Mouse (Mus musculus) monocyte, adult 2 months (primary cell): ENCODE results near the gene Etv6.
"Not testable (repeated sequence)": the region's sequence is repeated elsewhere in the genome, so short reads cannot be mapped to it uniquely, and the experiment has no call there.

Experiments used
- DNase-seq, 2 experiments: peaks; one replicate each; pipeline ENCODE4 v3.0.0; 2022; ENCODE audit warnings: low spot score in 2 of 2, low read depth in 1 of 2

Etv6 gene

GRCm38 (mm10) chr6:134035490-134036405, at the start of gene Etv6:
Gene Etv6, plus strand, starts transcription at chr6:134035700.
- no peak for DNase-seq

- no peak for DNase-seq
Observed at GRCm38 (mm10) chr6:133986161-133986560, 49.3 kb upstream of the Etv6 start.

- no peak for DNase-seq
Observed at GRCm38 (mm10) chr6:133987068-133987591, 48.4 kb upstream of the Etv6 start.

GRCm38 (mm10) chr6:133988011-133988410, 47.5 kb upstream of the Etv6 start:
- no peak for DNase-seq

- DNase-seq, result no peak
Observed at GRCm38 (mm10) chr6:133997461-133997860, 38.0 kb upstream of the Etv6 start.

GRCm38 (mm10) chr6:133997935-133998334, 37.6 kb upstream of the Etv6 start:
- no peak for DNase-seq

- DNase-seq, result not testable (repeated sequence)
Observed at GRCm38 (mm10) chr6:134014488-134015110, 20.9 kb upstream of the Etv6 start.

GRCm38 (mm10) chr6:134018807-134019206, 16.7 kb upstream of the Etv6 start:
- no peak for DNase-seq

- DNase-seq, result peak in 1 of 2 experiments; percentile 46
Observed at GRCm38 (mm10) chr6:134020821-134021220, 14.7 kb upstream of the Etv6 start.

GRCm38 (mm10) chr6:134026264-134026663, 9.2 kb upstream of the Etv6 start:
- DNase-seq, result no peak

GRCm38 (mm10) chr6:134027022-134027421, 8.5 kb upstream of the Etv6 start:
- no peak for DNase-seq

- no peak for DNase-seq
Observed at GRCm38 (mm10) chr6:134032451-134032850, 3.0 kb upstream of the Etv6 start.

- DNase-seq, result no peak
Observed at GRCm38 (mm10) chr6:134034436-134034835, 1.1 kb upstream of the Etv6 start.

GRCm38 (mm10) chr6:134034904-134035489, 503 bp upstream of the Etv6 start:
- peak in 1 of 2 experiments; percentile 72 for DNase-seq

- no peak for DNase-seq
Observed at GRCm38 (mm10) chr6:134036491-134036911, 1.0 kb downstream of the Etv6 start.

GRCm38 (mm10) chr6:134036951-134037431, 1.5 kb downstream of the Etv6 start:
- no peak for DNase-seq

- DNase-seq, result no peak
Observed at GRCm38 (mm10) chr6:134037960-134038359, 2.5 kb downstream of the Etv6 start.

GRCm38 (mm10) chr6:134038881-134039280, 3.4 kb downstream of the Etv6 start:
- DNase-seq, result no peak

GRCm38 (mm10) chr6:134039351-134039750, 3.9 kb downstream of the Etv6 start:
- DNase-seq, result no peak

GRCm38 (mm10) chr6:134040312-134040711, 4.8 kb downstream of the Etv6 start:
- DNase-seq, result no peak

- no peak for DNase-seq
Observed at GRCm38 (mm10) chr6:134041286-134041685, 5.8 kb downstream of the Etv6 start.
